Mouse (Mus musculus): ENCODE data around the gene C1qtnf5.

DNA sequence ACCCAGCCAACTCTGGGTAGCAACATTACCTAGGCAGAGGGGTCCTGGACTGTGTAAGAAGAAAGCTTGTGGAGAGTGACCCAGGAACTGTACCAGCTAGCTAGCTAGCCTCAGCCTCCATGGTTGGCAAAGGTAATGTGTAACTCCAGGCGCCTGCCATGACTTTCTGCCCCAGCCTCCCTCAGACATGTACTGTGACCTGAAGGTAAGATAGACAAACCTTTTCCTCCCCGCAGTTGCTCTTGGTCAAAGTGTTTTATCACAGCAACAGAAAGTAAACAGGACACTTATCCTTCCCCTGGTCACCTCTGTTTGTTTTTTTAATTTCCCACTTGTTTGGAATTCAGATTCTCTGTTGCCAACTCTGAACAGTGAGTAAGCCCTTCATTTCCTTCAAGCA lies 7.4 kb downstream of the C1qtnf5 start:
- TF ChIP-seq CTCF (IDR thresholded peaks at IDR 0.05; ENCODE audit: low read depth, low read length) (no peak), EP300 (IDR thresholded peaks at IDR 0.05; ENCODE audit: insufficient read depth, low read depth, low read length) (no peak)

Data from ES-Bruce4 (cell line).